Mouse (Mus musculus): ENCODE results near the gene Gfod2. TPM values are rescaled to one million over a fixed set of nuclear protein-coding genes. Genes with fewer than 3 reads are reported as not detected.
A peak's percentile ranks its signal among the peaks of the same experiment; 100 is the strongest.

Gfod2 gene
- total RNA-seq, 2 experiments from 2014 or later, result 4.6 to 9.9 TPM

DNA sequence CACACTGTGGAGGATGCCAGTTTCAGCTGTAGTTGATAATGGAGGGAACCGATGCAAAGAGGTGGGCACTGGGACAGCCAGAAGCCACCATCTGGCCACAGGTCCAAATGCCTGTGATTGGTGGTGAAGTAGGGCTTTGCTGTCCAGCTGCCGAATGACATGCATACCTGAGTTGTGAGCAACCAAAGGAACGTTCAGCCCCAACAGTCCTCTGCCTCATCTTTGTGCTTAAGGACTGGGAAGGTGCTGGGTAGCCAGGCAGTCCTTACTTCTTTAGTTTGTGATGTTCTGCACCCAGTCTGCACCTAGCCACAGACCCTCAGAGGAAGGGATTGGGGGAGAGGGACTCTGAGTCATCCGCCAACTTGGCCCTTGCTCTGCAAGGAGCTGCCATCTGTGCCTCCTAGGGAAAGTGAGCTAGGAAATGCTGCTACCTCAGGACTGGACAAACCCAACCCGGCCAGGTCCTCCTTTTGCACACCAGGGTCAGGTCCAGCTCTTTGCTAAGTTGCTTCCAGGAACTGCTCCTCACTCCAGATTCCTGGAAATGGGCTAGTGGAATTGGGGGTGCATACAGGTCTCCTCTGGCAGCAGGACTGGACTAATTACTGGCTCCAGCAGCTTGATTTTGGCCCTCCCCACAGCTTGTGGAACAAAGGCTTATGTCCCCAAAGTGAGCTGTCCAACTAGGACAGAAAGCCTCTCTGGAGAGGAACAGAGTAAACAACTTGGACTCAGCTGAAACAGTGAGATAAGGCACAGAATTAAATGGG, 10.2 kb upstream of the Gfod2 start:
- intact Hi-C loops (cut with DNase I), result no loop called here

DNA sequence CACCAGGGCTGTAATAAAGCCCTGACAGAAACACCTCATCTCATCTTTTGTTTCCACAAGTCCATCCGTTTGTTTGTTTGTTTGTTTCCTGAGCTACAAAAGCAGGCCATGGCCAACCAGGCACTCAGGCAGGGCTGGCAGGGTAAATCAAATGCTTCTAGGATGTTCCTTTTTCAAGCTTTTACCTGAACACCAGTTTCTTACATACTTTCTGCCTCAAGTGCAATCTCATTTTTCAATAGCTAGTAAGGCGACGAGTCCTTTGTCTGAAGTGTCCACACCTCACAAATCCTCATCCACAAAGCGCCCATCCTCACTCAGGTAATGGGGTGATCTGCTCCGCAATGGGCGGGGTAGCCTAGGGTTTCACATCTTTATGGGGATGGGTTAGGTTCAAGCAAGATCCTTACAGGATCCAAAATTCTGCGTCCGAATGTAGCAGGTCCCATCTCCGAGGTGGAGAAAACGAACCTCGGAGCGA, 628 bp downstream of the Gfod2 start:
- no peak for DNase-seq
- intact Hi-C loops (cut with DNase I), result no loop called here

More for the DNA sequence above, 10.2 kb upstream of the Gfod2 start:
- DNase-seq, result no peak

DNA sequence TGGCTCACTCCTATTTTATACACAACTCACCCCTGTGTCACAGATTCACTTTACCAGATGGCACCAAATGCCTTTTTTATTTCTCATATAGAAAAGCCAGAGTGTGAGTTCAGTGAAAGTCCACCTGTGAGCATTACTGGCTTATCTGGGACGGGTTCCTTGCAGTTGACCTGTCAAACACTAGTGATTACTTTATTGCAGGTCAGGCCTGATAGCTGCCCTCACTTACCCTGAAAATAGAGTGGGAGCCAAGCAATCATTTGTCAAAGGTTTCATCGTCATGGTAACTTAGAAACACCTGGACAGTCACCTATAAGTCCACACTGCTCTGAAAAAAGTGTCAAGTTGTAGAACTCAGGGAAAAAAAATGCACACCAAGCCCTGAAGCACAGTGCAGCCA, 3.8 kb downstream of the Gfod2 start:
- no peak for DNase-seq
- intact Hi-C loops (cut with DNase I), result no loop called here

DNA sequence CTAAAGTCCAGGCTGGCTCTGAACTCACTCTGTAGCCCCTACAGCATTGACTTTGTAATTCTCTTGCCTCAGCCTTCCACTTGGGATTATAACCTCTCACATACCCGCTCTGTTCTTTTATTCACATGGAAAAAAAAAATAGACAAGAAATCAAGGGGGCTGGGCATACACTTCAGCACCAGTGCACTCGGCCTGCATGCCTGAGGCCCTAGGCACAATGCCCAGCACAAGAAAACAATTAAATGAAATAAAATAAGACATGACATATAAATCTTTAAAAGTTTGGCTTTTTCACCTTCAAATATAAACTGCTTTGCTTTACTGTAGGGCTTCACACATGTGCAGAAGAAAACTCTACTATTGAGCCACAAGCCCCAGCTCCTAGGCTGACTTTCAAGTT, 4.5 kb downstream of the Gfod2 start:
- intact Hi-C loops (cut with DNase I), result no loop called here
- no peak for DNase-seq

DNA sequence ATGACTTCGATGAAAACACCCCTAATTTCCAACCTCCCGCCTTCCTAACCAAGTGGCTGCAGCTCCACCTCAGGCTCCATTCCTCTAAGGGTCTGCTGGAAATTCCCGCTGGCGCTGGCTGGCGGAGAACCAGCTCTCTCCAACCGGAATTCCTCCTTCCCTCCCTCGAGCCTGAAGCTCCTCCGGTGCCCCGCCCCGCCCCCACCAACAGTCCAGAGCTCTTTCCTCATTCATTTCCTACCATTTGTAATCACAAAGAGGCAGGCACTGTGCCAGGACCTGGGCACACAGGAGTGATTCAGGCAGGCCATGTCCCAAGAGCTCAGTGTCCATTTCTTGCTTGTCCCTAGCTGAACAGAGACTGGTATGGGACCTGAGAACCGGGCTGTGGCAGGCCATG, 7.9 kb downstream of the Gfod2 start:
- intact Hi-C loops (cut with DNase I), result no loop called here
- DNase-seq, result peak; percentile 67 to 82

DNA sequence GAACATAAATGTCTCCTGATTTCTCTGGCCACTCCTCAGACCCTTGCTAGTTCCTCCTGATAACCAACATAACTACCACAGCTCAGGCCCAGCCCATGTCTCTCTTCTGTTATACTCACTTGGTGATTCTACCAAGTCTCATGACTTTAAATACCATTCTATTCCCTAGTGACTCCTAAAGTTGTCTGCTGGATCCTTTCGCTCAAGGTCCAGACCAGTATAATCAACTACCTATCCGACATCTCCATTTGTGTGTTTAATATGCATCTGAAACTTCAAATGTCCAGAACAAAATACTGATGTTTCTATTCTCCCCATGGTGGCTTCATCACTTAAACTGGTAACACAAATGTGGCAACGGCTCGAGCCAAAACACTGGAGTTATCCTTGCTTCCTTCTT, 15.2 kb downstream of the Gfod2 start:
- no peak for DNase-seq
- intact Hi-C loops (cut with DNase I), result no loop called here

DNA sequence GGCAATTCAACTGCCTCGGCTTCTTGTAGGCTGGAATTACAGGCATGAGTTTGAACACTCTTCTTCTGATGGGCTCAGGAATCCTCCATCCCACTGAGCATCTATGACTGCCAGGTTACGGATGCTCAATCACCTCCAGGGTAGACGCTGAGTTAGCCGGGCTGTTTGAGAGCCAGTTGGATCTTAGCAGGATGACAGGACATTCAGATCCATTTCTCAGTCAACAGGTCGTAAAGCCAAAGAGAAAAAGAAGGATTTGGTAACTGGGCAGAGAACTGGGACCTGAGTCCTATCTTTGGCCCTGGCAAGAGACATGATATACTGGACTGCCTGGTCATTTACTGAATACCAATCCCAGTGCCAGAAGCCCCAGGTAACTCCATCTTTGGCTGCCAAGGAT, 19.2 kb downstream of the Gfod2 start:
- no peak for DNase-seq
- intact Hi-C loops (cut with DNase I), result no loop called here

DNA sequence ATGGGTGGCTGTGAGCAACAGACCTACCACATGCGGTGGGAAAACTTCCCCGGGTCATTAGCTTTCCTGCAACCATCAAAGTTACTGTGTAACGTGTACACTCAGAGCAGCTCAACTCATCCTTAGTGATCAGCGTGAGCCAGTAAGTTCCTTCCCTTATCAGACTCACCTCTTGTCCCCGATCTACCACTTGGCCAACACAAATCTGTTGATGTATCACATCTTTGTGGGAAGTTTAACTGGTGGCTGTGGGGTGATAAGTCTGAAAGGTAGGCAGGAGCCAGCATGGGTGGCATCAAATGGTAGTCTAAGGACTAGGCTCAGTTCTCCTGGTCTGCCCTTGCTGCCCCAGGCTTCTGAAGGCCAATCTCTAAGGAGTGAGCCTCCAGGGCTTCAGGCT, 26.3 kb downstream of the Gfod2 start:
- no peak for DNase-seq
- intact Hi-C loops (cut with DNase I), result no loop called here

DNA sequence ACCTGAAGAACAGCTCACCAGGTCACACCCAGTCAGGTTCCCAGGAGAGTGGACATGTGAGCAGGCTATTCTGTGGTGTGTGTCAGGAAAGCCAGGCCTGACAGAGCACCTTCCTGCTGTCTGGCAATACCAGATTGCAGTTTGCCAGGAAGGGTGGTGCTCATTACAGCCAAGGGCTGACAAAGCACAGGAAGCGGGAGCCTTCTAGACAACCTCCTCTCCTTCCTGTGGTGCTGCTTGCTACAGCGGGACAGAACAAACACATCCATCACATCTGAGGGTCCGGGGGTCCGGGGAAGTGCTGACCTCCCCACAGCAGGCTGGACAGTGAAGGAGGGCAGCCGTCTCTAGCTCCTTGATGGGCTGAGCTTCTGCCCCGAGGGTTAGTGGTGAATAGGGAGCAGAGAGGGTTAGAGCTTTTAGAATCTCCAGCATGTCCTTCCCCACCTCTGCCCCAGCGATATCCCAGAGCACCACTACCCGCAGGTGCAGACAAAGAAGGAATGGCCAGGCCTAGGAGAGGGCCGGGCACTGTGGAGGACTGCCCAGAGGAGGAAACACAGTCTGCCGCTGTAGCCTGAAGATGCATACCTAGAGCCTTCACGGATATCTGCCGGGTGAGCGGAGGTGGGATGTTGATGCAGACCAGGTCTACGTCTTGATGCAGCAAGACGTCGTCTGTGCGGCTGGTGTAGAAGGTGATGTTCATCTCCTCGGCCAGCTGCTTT, 30.9 kb downstream of the Gfod2 start:
- intact Hi-C loops (cut with DNase I), result no loop called here
- DNase-seq, result peak; percentile 62 to 65

DNA sequence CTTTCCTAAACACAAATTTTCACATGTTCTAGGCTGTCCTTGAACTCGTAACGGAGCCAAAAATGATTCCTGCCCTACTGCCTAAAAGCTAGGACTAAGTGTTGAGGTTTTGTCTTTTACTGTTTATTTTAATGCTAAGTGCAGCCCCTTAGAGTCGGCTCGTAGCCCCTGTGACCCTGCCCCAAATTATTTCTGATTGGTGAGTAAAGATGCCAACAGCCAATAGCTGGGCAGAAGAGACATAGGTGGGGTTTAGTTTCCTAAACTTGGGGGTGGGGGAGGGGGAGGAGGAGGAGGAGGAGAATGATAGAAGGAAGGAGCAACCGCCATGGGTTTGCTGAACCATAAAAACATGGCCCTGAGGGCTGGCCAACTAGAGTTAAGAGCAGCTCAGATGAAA, 32.7 kb downstream of the Gfod2 start:
- DNase-seq, result no peak
- intact Hi-C loops (cut with DNase I), result no loop called here

DNA sequence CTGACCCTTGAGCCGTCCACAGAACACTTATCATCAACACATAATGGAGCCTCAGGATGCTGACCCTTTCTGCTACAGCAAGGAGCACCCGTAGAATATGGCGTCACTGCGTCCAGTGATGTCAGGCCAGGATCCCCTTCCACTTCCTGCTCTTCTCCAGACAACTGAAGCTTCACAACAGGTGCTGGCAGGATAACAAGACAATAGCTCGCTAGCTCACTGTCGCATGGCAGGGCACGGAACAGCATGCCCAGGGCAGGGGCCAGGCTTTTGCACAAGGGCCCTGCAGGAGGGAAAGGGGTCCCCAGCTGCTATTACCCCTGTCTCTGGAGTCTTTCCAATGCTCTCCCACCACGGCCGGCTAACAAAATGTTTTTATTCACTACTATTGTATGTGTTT, 35.6 kb downstream of the Gfod2 start:
- DNase-seq, result no peak
- intact Hi-C loops (cut with DNase I), result no loop called here

DNA sequence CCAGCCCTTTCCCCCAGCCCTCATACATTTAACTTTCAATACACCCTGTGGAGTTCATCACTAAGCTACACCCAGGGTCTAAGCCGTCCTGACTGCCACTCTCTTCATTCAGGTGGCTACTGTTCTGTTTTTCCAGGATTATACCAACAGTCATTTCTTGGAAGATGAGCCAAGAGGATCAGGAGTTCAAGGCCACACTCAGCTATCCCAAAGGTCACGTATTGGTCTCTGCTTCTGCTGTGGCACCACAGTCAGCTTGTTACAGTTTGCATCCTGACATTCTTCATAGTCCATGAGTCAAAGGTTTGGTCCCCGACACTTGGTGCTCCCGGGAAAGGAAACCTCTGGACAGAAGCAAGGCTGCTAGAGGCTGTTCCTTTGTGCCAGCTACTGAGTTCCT, 38.8 kb downstream of the Gfod2 start:
- no peak for DNase-seq
- intact Hi-C loops (cut with DNase I), result no loop called here

DNA sequence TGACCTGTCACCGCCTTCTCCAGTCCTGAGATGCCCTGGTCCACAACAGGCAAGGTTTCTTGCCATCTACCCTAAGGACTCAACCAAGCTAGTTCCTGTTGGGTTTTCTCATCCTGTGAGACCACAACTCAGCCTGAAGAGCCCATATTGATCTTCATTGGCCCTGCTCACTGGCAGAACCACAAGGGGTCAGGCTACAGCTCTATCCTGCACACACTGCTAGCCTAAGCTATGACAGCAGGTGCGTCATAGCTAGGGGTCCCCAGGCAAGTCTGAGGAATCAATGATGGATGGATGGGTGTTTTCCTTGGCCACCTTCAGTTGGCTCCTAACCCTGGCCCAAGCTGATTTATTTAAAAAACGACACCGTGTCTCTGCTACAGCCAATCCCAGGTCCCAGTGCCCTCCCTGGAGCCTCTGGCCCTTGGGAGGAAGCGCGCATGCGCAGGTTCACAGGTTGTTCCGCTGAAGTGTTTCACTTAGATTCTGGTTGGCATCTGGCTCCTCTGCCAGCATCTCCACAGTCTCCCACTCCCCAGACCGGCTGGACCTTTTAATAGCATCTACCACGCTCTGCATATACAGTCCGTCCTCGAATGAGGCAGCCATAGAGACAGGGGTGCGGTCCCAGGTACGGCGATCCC, 42.0 kb downstream of the Gfod2 start:
- no peak for DNase-seq
- intact Hi-C loops (cut with DNase I), result loop anchor here (1.0 kb wide), 1 partner anchor 306 kb away; no protein-coding TSS in a partner anchor

DNA sequence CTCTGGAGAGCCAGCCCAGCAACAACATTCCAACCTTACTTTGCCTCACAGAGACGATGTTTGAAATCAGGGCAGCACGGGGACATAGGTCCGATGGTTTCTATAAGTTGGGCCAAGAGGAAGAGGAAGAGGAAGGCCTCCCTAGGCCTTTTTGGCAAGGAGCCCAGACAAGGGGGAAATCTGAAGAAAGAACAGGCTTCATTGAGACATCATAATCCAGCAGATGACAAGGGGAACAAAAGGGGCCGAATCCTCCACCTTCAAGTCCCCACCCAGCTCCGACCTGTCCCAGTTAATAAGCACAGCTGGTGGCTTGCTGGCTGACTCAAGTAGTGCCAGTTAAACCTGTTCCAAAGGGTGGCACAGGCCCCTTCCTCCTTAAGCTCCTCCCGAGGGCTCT, 43.4 kb downstream of the Gfod2 start:
- peak; percentile 35 to 41 for DNase-seq
- intact Hi-C loops (cut with DNase I), result loop anchor here (2.0 kb wide), 2 partner anchors 48 to 74 kb away; no protein-coding TSS in a partner anchor

DNA sequence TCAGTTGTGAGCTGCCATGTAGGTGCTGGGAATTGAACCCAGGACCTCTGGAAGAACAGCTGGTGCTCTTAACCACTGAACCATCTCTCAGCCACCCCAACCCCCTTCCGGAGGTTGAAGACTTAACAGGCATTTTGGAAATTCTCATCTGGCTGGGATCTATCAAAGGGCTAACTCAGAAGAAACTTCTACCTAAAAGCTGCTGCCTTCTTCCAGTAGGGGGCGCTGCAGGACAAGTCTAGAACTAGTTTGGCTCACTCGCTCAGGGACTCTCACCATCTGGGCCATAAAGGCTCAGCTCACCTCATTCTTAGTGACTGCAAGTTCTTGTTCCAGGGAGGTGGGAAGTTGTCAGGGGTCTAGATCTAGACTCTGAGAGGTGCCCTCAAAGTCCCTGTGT, 44.3 kb downstream of the Gfod2 start:
- intact Hi-C loops (cut with DNase I), result loop anchor here (1.0 to 2.0 kb wide), 3 partner anchors 49 to 216 kb away; no protein-coding TSS in a partner anchor
- DNase-seq, result peak; percentile 88 to 95

DNA sequence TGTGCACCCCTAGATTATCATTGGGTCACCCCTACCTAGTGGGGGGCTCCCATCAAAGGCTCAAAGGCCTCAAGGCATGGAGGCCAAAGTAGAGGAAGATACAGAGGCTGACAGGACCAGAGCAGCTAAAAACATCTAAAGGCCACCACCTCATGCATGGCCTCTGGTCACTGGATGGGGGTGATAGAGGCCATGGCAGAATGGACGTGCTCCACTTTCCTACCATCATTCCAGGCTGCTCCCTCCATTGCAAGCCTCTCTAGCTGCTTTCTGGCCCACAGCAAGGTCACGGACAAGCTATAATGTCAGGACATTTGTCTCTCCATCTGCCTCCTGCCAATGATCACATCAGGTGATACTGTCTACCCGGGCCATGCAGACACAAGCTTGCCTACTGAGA, 46.2 kb downstream of the Gfod2 start:
- DNase-seq, result no peak
- intact Hi-C loops (cut with DNase I), result no loop called here

DNA sequence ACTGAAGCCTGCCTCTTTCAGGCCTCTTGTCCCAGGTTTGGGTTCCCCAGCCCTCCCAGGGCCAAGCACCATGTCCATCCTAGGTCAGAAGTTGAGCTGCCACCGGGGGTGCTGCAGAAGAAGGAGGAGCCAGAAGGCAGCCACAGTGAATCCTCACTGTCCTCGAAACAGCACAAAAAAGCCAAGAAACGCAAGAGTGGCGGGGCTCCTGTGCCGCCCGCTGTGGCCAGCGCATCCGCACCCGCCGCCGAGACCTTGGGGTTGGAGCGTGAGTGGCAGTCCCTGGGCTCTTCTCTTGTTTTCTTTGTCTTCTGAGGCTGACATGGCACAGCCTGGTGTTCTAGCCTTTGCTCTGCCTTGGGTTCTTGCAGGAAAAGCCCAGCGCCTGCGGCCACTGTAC, 49.1 kb downstream of the Gfod2 start:
- no peak for DNase-seq
- intact Hi-C loops (cut with DNase I), result loop anchor here (5.0 kb wide), 1 partner anchor 143 kb away; the partner anchor contains the start of gene Cenpt

DNA sequence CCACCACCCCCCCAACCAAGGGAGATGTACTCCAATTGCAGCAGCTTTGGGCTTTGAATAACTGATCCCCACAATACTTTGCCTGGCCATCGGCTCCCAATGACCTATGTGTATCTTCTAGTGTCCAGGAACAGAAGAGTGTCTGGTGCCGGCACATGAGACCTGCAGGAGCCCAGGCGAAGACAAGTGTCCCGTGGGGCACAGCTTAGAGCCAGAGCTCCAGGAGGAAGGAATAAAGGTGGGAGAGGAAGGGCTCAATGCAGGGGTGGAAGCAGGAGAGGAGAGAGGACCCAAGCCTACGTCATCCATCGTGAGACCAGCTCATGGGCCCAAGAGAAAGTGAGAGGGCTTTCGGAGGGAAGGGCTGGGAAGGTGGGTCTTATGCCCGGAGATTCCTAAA, 49.8 kb downstream of the Gfod2 start:
- intact Hi-C loops (cut with DNase I), result loop anchor here (5.0 kb wide), 1 partner anchor 144 kb away; the partner anchor contains the start of gene Cenpt
- DNase-seq, result no peak

DNA sequence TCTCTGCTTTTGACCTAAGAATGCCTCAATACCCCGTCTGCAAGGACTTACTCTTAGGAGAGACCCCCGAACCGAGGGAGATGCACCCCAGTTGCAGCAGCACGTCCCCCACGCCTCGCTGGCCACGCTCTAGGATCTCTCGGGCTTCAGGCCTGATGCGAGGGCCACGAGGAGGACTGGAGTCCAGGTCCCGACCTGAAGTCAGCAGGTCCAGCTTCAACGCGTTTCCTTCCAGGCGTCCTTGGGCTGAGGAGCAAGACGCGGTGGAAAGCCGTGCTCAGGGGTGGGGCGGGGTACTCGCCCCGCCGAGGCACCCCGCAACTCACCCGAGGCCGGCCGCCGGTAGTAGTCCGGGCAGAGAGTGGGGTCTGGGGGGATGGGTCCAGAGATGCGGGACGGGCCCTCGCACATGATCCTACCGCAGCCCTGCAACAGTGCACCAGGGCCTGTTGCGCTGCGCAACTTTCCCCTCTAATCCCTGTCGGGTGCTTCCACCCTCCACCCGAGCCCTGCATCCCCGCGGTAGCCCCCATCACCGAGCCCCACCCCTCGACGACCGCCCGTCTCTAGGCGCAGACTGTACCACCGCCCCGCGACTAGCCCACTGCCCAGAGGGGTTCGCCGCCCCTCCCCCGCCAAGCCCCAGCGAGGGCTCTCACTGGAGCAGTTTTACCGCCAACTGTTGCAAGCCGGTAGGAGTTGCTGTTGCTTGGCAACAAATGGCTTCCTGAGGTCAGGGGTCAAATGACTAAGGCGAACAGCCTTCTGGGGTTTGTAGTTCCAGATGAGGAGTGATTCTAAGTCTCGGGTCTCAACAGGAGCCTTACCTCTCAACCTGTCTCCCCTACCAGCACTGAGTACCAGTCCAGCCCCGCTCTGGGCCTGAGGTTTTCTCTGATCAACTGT, 50.7 kb downstream of the Gfod2 start, which contains the start of the genes 4933405L10Rik and Enkd1:
Gene 4933405L10Rik (plus strand): TSS at position 158 of the 906 bp plus-strand sequence.
Gene Enkd1 (minus strand): TSS at position 713 of the 906 bp plus-strand sequence.
- peak; percentile 91 to 92 for DNase-seq
- intact Hi-C loops (cut with DNase I), result loop anchor here (5.0 kb wide), 1 partner anchor 145 kb away; the partner anchor contains the start of gene Cenpt

DNA sequence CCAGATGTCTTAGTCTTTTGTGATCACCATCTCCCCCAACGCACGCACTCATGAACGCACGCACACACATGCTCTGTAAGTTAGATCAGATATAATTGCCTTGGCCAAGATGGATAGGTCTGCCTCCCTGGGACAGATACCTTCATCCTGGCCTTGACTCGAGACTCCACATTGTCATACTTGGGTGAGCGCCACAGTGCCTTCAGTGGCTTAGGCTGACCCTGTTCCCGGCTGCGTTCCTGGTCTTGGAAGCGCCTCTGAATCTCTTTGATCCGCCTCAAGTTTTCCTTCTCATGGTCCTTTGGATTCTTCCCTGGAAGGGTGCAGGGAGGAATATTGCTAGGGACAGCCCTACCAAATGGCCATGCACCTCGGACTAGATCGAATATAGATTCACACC, 52.0 kb downstream of the Gfod2 start:
- no peak for DNase-seq
- intact Hi-C loops (cut with DNase I), result loop anchor here (5.0 kb wide), 1 partner anchor 146 kb away; the partner anchor contains the start of gene Cenpt

Measured in heart, postnatal 10 days (tissue).